Mouse (Mus musculus) layer of hippocampus, postnatal 36 days (tissue): ENCODE measurements around the gene Ctsz. TPM values are rescaled to one million over a fixed set of nuclear protein-coding genes. Genes with fewer than 3 reads are reported as not detected.

Experiments
- DNase-seq, 2 experiments: peaks; one replicate each; pipeline ENCODE4 v3.0.0; 2022
- total RNA-seq, 2 experiments: library from RNA; stranded (reverse); gene quantifications; 2 replicates each; pipeline ENCODE4 v1.2.3; 2021

Ctsz gene
- 10 to 100 TPM; 27.5 to 29.7 TPM for total RNA-seq

- DNase-seq, result peak; percentile 15 to 29
These were observed at the start of gene Ctsz for GRCm38 (mm10) chr2:174438737-174439449. Gene Ctsz, minus strand, starts transcription at chr2:174439039.

DNA sequence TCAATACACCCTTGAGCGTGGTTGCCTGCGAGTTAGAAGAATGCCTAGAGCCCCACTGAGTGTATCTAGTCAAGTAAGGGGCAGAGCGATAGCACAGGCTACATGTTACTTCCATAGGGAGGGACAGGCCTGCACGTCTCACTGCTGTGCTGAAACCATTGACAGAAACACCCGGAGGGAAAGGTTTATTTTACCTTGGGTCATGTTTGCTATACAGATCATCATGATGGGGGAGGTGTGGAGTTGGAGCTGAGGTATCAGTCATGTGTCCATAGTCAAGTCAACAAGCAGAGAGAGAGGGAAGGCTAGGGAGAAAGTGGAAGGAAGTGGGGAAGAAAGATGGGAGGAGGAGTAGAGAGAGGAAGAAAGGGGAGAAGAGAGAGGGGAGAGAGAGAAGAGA is 48.2 kb upstream of the Ctsz start:
- DNase-seq, result no peak

DNA sequence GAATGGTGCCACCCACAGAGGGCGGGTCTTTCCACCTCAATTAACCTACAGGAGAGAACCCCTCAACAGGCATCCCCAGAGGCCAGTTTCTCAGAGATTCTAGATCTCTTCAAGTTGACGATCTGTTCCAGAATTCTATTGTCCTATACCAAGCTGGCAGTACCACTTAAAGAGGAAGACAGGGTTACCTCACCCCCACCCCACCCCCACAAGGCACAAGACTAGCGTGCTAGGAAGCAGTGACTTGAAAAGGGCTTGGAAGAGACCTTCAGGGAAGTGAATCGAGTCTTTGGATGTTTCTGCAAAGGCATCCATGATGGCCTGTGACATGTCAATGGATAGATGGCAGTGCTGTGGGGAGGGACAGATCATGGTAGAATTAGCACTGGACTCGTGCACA is 39.9 kb upstream of the Ctsz start:
- no peak for DNase-seq

DNA sequence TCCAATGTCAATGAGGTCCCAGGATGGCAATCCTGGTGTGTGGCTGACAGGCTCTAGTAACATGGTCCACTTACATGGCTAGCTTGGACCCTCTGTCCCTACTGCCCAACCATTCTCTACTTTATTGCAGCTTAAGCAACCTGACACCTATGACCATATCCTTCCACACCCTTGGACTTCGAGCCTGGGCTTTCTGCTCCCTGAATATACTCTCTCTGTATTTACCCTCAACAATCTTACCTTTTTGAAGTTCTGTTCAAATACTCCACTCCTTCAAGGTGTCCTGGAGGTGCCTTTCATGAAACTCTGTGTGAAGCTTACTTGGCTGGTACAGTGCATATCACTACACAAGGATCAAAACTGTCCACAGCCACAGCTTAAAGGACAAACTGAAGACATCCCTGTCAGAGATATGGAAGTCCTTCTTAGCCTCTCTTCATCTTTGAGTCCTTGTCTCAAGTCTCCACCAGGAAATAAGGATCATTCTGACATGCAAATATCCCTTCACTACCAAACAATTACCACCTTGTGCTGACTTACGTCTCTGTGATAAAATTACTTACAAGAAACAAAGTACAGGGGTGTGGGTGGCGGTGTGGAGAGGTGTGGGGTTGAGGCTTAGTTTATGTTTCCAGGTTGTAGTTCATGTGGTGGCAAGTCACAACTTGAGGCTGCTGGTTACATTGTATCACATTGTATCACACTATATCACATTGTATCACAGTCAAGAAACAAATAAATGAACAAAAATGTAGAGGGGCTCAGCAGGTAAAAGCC is 38.9 kb upstream of the Ctsz start:
- no peak for DNase-seq

DNA sequence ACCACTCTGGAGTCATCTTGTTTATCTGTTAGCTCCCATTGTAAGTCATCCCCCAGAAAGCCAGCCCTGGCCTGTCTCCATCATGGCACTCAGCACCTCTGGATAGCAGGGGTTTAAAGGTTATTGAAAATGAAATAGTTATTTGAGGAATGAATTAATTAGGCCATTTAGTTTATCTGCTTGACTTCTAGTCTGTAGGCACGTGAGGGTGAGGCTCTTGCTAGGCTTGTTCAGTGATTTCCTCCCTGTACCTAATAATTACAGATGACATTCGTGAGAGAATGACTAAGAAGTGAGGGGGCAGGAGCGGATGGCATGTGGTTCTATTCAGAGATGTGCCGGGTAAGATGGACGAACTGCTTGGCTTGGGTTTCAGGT is 34.7 kb upstream of the Ctsz start:
- DNase-seq, result no peak

- peak; percentile 98 for DNase-seq
These were observed 34.1 kb upstream of the Ctsz start, which contains the start of gene Prelid3b for GRCm38 (mm10) chr2:174472818-174473549. Gene Prelid3b, minus strand, starts transcription at chr2:174473081.

- DNase-seq, result no peak
These were observed 33.6 kb upstream of the Ctsz start for GRCm38 (mm10) chr2:174472407-174472806.

DNA sequence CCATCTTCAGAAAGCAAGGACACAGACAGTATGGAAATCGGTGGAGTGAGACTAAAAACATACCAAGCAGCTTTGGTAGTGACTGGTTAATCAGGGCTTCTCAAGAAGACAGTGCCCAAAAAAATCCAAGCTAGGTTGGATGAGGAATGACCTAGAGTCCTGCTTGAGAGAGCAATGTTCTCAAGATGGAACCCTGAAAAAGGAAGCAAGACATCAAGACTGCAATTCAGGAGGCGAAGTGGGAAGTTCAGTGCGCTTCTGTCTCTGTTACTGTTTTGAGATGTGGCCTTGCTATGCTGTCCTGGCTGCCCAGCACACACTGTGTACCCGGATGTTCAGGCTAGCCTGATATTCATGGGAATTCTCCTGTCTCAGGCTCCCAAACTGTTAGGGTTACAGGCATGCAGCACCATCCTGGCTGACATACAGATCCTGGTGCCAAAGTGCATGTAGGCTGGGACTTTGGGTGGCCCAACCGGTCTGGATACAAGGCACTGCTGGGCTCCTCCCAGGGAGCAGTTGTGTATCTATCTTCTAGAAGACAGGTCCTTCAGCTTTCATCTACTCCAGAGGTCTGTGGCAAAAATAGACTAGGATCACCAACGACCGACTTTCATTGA is 32.1 kb upstream of the Ctsz start:
- DNase-seq, result no peak

DNA sequence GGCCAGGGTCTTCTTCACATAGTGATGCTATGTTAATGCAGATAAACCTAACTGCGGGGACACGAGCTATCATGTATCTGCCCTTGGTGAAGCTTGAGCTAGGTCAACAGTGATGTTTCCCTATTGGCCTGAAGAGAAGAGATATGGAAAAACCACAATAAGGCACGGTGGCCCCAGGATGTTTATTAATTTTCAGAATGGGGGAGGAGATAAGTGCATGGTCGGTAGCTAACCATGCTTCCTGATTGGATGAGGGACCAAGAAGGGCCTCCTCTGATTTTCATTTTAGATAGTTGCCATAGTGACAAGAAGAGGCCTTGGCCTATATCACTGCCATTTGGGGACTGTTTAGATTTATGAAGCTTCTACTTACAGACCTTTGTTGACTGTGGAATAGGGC is 31.5 kb upstream of the Ctsz start:
- no peak for DNase-seq

DNA sequence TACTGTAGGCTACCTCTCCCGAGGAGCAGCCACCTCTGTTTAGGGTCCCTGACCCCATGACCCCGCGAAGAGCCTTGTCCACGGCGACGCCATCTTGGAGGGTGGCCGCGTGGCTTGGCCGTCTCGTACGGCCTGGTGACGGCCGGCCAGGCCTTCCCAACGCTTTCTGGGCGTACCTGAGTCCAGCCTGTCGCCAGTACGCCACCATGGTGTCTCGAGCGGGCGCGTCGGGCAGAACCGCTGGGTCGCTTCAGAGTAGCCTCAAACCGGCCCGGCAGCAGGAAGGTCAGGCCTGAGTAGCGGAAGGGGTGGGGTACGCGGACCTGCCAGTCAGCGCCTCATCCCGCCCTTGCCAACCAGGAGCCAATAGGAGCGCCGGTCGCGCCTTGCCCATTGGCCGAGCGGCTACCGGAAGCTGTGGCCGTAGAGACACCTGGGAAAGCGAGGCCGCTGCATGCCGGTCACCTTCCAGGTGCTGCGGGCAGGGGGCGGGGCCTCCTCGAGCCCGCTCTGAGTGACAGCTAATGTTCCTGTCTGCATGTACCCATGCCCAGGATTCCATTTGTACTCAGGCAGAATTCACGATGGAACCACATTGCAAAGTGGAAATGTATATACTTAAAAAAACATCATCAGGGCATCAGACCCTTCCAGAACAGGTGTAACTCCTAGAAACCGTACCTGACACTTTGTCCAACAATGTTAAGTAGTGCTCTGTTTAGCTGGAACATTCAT is 25.1 kb upstream of the Ctsz start, which contains the start of gene Atp5e:
TSS of gene Atp5e (minus strand) at position 317 of the 735 bp plus-strand sequence.
- DNase-seq, result peak; percentile 96 to 98

GRCm38 (mm10) chr2:174463370-174463769 is 24.5 kb upstream of the Ctsz start:
- DNase-seq, result no peak

DNA sequence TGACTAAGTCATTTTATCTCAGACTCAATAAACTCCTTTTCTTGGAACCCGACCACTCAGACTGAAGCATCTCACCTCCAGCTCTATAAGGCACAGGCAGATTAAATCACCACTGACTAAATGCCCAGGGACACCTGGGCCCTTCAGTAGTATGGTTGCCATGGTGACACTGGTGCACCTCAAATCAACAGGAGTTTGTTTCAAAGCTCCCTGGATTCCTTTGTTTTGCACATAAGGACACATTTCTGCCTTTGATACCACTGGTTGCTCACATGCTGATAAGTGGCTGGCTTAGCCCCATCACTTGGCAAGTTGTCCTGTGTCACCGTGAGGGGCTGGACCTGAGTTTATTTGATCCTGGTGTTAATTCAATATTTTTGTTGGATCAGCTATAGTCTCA is 20.5 kb upstream of the Ctsz start:
- no peak for DNase-seq

GRCm38 (mm10) chr2:174453681-174454080 is 14.8 kb upstream of the Ctsz start:
- DNase-seq, result no peak

- DNase-seq, result no peak
These were observed 11.5 kb upstream of the Ctsz start, which contains the start of gene Tubb1 for GRCm38 (mm10) chr2:174450353-174450752. Gene Tubb1, plus strand, starts transcription at chr2:174450695.

- no peak for DNase-seq
These were observed 9.6 kb upstream of the Ctsz start for GRCm38 (mm10) chr2:174448405-174448804.

DNA sequence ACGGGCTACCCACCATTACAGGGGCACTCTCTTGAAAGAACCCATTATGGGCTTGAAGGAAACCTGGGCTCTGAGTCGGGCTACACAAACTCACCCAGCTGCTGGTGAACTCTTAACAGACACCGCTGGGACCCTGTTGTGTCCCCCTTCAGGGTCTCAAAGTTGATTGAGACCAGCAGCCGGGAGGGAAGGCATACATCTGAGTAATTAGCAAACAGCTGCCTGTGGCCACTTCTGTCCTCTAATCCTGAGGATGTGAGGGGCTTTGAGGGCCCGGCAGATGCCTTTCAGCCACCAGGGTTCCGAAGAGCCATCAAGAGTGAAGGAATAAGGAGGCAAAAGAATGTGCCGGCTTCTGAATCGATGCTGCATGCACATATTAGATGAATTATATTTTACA is 8.1 kb upstream of the Ctsz start:
- no peak for DNase-seq

- no peak for DNase-seq
These were observed 7.7 kb upstream of the Ctsz start for GRCm38 (mm10) chr2:174446492-174446891.

- no peak for DNase-seq
These were observed 6.2 kb upstream of the Ctsz start for GRCm38 (mm10) chr2:174445018-174445417.

DNA sequence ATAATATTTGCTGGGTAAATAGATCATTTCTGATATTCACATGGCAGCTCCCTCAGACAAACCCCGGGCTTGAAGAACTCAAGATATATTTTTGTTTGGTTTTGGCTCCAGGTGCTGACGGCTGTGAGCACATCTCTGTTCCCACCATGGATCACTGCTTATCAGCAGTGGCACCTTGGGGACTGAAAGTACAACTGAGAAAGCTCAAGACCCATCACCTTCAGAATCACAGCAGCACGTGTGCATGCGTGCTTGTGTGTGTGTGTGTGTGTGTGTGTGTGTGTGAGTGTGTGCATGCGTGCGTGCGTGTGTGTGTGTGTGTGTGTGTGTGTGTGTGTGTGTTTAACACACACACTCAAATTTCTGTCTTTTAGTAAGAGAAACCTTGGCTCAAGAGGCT is 5.5 kb upstream of the Ctsz start:
- DNase-seq, result no peak

DNA sequence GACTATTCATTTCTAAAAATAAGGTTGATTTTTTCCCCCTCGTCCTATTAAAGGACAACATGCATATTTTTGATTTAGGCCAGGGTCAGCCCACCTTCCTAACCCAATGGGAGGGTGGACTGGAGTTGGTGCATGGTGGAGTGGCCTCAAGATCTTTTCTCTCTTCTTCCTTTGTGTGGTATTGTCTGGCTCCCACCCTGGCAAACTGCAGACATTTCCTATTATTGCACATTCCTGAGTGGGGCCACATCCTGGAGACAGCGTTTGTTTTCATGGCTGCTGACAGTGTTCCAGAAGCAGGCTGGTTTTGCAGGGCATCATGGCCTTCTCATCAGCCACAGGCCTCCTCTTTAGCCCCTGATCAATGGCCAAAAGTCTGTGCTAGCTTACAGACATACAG is 4.2 kb upstream of the Ctsz start:
- DNase-seq, result no peak

DNA sequence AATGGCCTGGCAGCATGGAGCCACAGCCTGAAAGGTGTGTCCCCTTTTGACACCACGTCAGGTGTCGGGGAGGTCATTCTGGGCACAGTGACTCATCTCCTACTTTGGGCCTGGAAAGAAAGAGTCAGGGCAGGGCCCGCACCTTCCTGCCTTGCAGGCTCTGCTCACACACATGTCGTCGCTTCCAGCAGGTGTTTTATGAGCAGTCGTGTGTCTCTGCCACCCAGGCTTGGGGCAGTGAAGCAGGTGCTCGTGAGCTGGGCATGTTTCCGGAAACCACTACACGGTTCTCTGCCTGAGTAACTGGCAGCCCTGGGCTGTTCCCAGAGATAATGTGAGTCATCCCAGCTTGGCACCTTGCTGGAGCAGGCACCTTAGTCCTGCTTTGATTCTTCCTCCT is 3.6 kb upstream of the Ctsz start:
- no peak for DNase-seq

DNA sequence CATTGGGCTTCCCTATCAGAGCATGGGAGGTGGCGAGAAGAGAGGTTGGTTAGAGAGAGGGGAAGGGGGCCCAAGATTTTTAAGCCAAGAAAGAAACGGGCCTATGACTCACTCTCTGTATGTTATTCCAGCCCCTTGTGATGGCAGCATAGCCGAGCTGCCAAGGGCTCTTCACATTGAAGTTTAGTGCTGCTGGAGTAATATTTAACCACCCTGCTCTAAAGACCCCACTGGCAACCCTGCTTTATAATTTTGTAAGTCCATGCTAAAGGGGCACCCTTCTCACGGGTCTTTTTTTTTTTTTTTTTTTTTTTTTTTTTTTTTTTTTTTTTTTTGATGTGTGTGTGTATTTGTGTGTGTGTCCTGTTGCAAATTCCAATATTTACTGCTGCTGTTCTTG is 3.1 kb upstream of the Ctsz start:
- DNase-seq, result no peak
